Mouse (Mus musculus) liver, embryonic 14.5 days (tissue): Measurements from ENCODE around the gene Orm2.

Experiments used
- CTCF ChIP-seq: IDR thresholded peaks from 2 replicates; pipeline ENCODE4 v1.5.1; 2016; ENCODE audit warnings: antibody characterized with exemption, low read depth, control low read depth
- EP300 ChIP-seq: IDR thresholded peaks from 2 replicates; pipeline ENCODE4 v1.6.1; 2016; ENCODE audit warnings: antibody characterized with exemption, low read depth

DNA sequence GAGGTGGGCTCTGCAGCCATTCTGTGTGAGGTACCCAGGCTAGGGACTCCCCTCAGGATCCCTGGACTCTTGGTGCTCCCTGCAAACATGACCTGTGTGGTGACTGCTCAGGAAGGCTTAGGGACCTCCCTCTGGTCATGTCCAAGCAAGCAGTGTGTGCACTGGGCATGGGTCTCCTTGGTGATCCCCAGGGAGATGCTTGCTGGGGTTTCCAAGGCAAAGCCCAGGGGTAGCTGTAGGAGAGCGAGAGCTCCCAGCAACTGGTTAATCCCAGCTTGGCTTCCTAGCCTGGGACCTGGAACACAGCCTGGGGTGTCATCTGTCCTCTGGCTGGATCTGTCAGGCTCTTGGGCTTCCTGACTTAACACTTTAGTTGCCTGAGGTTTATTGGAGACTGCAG is 13.1 kb downstream of the Orm2 start:
- TF ChIP-seq CTCF = no peak
- no peak for TF ChIP-seq EP300
